Mouse (Mus musculus) kidney, postnatal 36 days (tissue): ENCODE data around the gene Mrpl53.

Source experiments
- DNase-seq, 2 experiments: peaks; one replicate each; pipeline ENCODE4 v3.0.0; 2021 to 2022; ENCODE audit warnings: mixed read lengths in 2 of 2

Mrpl53 gene

DNA sequence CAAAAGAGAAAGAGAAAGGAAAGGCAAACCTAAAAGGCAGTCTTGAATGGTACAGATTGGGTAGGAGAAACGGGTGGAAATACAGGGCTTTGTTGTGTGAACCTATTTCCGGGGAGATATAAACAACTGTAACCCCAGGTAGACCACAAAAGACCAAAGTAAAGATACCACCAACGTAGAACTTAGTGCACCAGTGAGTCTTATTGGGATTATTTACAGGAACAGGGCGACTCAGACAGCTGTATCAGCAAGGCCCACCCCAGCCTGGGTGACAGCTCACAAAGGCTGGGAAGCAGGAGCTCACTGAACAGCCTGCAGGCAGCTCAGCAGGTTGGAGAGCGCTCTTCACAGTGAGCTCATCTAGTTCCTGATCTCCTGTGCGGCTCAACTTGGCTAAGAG lies 12.9 kb upstream of the Mrpl53 start:
- DNase-seq = no peak

- peak; percentile 62 to 81 for DNase-seq
These were observed 10.4 kb upstream of the Mrpl53 start for GRCm38 (mm10) chr6:83098411-83098810.

DNA sequence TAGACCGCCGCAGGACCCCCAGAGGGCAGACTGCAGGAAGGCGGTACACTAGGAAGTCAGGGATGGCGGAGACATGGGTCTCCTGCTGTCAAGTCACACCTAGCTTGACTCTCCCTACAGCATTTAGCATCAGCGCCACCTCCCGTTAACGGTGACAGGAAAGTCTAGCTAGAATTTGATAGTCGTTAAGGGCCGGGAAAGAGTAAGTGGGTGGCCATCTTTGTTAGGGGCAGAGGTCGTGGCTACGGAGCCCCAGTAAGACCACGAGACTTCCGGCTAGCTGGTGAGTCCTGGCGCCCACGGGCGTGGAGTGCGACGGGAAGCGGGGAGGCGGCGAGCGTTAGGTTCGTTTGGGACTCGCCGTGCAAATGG lies 7.5 kb upstream of the Mrpl53 start, which contains the start of the genes Ccdc142 and Gm42688:
Gene Ccdc142, plus strand, starts transcription at position 286 of the 372 bp plus-strand sequence.
Gene Gm42688, plus strand, starts transcription at position 302 of the 372 bp plus-strand sequence.
- peak; percentile 94 to 95 for DNase-seq

GRCm38 (mm10) chr6:83101688-83102556 lies 6.9 kb upstream of the Mrpl53 start:
- peak; percentile 63 to 78 for DNase-seq

- no peak for DNase-seq
These were observed 5.7 kb upstream of the Mrpl53 start for GRCm38 (mm10) chr6:83103130-83103650.

DNA sequence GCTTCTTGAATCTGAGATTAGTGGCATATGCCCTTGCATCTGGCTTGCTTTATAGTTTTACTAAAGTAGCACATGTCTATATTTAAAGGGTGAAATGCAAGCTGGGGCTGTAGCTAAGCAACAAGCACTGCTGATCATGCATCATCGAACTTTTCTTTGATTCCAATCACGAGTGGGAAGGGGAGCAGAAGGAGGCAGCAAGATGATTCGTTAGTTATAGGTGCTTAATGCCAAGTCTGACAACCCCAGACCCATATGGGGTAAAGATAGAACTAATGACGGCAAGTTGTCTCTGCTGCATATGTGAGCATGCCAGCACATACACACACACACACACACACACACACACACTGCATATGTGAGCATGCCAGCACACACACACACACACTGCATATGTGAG lies 4.7 kb upstream of the Mrpl53 start:
- no peak for DNase-seq

- peak; percentile 81 to 94 for DNase-seq
These were observed 1.1 kb upstream of the Mrpl53 start for GRCm38 (mm10) chr6:83107566-83108400.

GRCm38 (mm10) chr6:83111510-83112136 lies 2.8 kb downstream of the Mrpl53 start:
- no peak for DNase-seq

GRCm38 (mm10) chr6:83115011-83115671 lies 6.3 kb downstream of the Mrpl53 start, which contains the start of gene Mogs:
Gene Mogs, plus strand, starts transcription at chr6:83115496.
- peak; percentile 95 to 98 for DNase-seq

GRCm38 (mm10) chr6:83115682-83116372 lies 7.0 kb downstream of the Mrpl53 start:
- DNase-seq = no peak

GRCm38 (mm10) chr6:83116373-83117164 lies 7.7 kb downstream of the Mrpl53 start:
- no peak for DNase-seq

DNA sequence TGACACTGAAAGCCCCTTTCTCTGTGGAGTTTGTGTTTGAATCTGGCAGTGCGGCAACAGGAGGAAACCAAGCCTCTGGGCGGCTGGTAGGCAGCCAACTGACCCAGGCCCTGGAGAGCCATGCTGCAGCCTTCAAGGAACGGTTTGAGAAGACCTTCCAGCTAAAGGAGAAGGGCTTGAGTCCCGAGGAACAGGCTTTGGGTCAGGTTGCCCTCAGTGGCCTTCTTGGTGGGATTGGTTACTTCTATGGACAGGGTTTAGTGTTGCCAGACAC lies 8.3 kb downstream of the Mrpl53 start:
- no peak for DNase-seq

- no peak for DNase-seq
These were observed 8.8 kb downstream of the Mrpl53 start for GRCm38 (mm10) chr6:83117616-83118015.

GRCm38 (mm10) chr6:83118369-83118768 lies 9.5 kb downstream of the Mrpl53 start:
- DNase-seq = no peak

- DNase-seq = no peak
These were observed 10.2 kb downstream of the Mrpl53 start for GRCm38 (mm10) chr6:83118825-83119733.

DNA sequence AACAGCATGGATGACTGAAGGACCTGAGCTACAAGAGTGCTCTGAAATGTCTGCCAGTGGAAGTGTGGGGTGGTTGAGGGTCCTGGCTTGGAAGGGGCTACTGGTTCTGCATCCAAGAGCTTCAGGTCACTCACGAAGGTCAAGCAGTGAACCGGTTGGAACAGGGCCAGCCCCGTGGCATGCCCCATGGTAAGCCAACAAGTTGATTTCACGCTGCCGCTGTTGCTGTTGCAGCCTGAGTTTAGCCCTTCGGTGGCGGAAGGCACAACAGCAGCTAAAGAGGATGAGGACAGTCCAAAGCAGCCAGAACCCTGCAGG lies 10.9 kb downstream of the Mrpl53 start:
- peak; percentile 31 to 65 for DNase-seq

GRCm38 (mm10) chr6:83120930-83121862 lies 12.4 kb downstream of the Mrpl53 start, which contains the start of gene Wbp1:
Gene Wbp1, minus strand, starts transcription at chr6:83121559.
- DNase-seq = peak; percentile 93 to 99

DNA sequence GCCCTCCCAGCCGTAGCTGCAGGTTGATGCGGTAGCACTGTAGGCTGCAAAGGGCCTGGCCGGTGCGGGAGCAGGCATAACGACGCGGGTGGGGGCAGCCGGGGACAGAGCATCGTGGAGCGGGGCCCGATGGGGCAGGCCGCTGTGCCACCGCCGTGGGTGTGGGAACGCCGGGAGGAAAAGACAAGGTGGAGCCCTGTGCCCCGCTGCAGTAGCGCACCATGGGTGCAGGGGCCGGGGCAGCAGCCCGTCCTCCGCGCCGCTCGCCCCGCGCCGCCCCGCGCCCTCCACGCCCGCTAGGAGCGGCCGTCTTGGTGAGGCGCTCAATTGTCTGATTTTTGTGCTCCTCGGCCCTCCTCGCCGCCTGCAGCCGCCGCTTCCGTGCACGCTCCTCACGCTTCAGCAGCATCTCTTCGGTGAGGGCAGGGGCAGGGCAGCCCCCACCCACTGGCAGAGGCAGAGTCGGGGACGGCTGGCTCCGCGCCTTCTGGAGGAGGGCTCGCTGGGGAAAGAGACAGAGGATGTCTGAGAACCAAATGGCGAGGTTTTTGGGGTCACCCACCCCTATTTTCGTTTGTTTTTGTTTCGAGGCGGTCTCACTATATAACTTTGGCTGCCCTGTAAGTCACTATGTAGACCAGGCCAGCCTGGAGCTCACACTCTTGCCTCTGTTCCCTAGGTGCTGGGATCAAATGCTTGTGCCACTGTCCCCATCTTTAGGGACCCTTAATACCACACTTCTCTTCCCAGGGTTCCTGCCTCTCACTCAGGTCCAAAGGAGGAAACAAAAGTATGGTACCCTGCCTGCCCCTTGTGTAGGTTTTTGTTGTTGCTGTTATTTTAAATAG lies 13.2 kb downstream of the Mrpl53 start:
- DNase-seq = no peak
